Mouse (Mus musculus) small intestine, adult 2 months (tissue): ENCODE data around the gene Klk11. TPM values are rescaled to one million over a fixed set of nuclear protein-coding genes. Genes with fewer than 3 reads are reported as not detected.

ENCODE experiments used
- H3K27ac ChIP-seq: fragments of 200-500 bp; 2 replicates; pipeline ENCODE4 v1.5.1; 2012; ENCODE audit warnings: low read depth, low read length, control low read depth, inconsistent platforms; ENCODE audit not compliant: insufficient read depth
- H3K27me3 ChIP-seq: fragments of 200-500 bp; 2 replicates; pipeline ENCODE4 v1.6.1; 2012; ENCODE audit warnings: mild to moderate bottlenecking, moderate library complexity, low read length, inconsistent platforms; ENCODE audit not compliant: control insufficient read depth, insufficient read depth
- H3K36me3 ChIP-seq: fragments of 200-500 bp; 2 replicates; pipeline ENCODE4 v1.6.1; 2012; ENCODE audit warnings: mild to moderate bottlenecking, low read length, control low read depth, inconsistent platforms; ENCODE audit not compliant: control insufficient read depth, insufficient read depth
- H3K4me1 ChIP-seq: fragments of 200-500 bp; 2 replicates; pipeline ENCODE4 v1.6.1; 2012; ENCODE audit warnings: low read length, inconsistent platforms, mixed read lengths; ENCODE audit not compliant: control insufficient read depth, insufficient read depth, insufficient read length
- H3K4me3 ChIP-seq: fragments of 200-500 bp; 2 replicates; pipeline ENCODE4 v1.5.1; 2012; ENCODE audit warnings: low read depth, mild to moderate bottlenecking, control low read depth, inconsistent platforms, low read length, moderate library complexity
- CTCF ChIP-seq: fragments of 200-500 bp; IDR thresholded peaks from 2 replicates; pipeline ENCODE4 v1.5.1; 2012; ENCODE audit warnings: low read depth, mild to moderate bottlenecking, control low read depth, inconsistent platforms, low read length, moderate library complexity, mixed read lengths; ENCODE audit not compliant: insufficient replicate concordance, insufficient read length; ENCODE audit errors: extremely low read depth
- POLR2A ChIP-seq: fragments of 200-500 bp; IDR thresholded peaks from 2 replicates; pipeline ENCODE4 v1.6.1; 2012; ENCODE audit warnings: low read depth, mild to moderate bottlenecking, control low read depth, inconsistent platforms, low read length, moderate library complexity
- WGBS: fragments of 180-500 bp; shearing (Covaris S2); methylation state at CpG from one replicate; pipeline ENCODE4 v1.1.7; 2018; 5-methylcytosine and 5-hydroxymethylcytosine counted together
- polyA plus RNA-seq: library from polyadenylated mRNA; depleted of rRNA; stranded (reverse); fragments of >200 nt; gene quantifications from 2 replicates; pipeline ENCODE4 v1.2.3, GENCODE M21; 2012

Klk11 gene
- polyA plus RNA-seq, 1 experiment = not detected

DNA sequence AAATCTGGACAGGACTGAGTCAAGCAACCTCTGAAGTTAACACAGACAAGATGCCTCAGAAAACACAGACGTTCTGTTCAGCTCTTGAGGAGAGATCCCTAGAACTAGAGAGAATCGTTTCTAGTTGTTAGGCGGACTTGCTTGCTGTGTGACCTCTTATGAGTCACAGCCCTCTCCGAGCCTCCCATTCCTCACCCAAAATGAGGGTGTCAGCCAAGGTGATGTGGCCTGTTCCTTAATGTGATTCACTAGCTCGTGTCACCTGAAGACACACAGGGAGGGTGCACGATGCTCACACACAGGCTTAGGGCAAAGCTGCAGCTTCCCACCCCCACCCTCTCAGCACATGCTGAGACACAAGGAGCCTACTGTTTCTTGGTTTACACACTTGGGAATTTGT, 5.8 kb downstream of the Klk11 start:
- Histone ChIP-seq H3K4me1 (0 out of 2 replicates have a peak, but pooled peaks cover 2% of the 10 kb centered on the region), H3K27ac (no peak overlapping the region), H3K27me3 (no peaks in the 10 kb centered on the region), H3K4me3 (no peak overlapping the region), H3K36me3 (no peaks in the 10 kb centered on the region)
- 42% methylated on average over 6 of the region's 6 CpGs for WGBS
- no peak for TF ChIP-seq POLR2A
- no peak for TF ChIP-seq CTCF

DNA sequence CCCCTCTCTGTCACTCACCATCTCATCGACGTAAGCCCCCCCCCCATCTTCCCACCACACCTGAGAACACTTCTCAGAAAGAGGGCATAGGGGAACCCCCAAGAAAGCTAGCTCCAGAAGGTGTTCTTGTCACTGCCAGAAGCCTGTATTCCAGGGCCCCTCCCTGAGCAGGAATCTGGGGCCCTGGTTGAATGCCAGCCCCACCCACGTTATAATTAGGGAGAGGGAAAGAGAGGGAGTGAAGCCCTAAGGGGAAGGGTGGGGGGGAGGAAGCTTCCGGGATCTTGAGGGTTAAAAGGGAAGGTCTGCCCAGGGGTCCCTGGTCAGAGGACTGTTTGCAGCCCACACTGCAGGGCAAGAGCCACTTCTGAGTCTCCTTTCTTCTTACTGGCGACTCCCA, 6.3 kb downstream of the Klk11 start, which contains the start of gene Klk10:
Gene Klk10 (plus strand): TSS at position 290 of the 400 bp plus-strand sequence.
- Histone ChIP-seq H3K27me3 (no peaks in the 10 kb centered on the region), H3K4me3 (no peak within 1 kb of the TSS), H3K36me3 (no peaks in the 10 kb centered on the region), H3K4me1 (0 out of 2 replicates have a peak, but pooled peaks cover 2% of the 10 kb centered on the region), H3K27ac (no peak within 1 kb of the TSS)
- WGBS = 22% methylated on average over 5 of the region's 5 CpGs
- no peak for TF ChIP-seq POLR2A
- TF ChIP-seq CTCF = no peak

DNA sequence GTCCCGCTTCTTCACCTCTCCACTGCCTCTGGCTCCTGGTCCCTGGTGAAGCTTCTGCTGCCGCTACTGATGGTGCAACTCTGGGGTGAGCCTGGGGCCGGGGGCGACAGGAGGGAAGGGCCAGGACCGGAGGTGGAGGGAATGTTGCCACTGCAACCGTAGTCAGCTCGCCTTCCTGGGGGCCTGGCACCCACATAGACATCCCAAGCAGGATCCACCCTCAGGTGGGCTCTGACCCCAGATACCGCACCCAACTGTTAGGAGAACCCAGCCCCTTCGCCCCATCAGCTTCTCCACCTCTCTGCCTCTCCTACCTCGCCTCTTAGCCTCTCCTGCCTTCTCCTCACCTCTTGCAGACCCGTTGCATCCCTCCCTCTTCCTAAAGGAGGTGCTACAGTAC, 7.1 kb downstream of the Klk11 start:
- H3K36me3 ChIP-seq = no peaks in the 10 kb centered on the region
- 0 out of 2 replicates have a peak, but pooled peaks cover 2% of the 10 kb centered on the region for H3K4me1 ChIP-seq
- H3K4me3 ChIP-seq = no peak overlapping the region
- H3K27ac ChIP-seq = no peak overlapping the region
- no peak for TF ChIP-seq POLR2A
- no peak for TF ChIP-seq CTCF
- WGBS = 89% methylated on average over 11 of the region's 11 CpGs
- no peaks in the 10 kb centered on the region for H3K27me3 ChIP-seq

DNA sequence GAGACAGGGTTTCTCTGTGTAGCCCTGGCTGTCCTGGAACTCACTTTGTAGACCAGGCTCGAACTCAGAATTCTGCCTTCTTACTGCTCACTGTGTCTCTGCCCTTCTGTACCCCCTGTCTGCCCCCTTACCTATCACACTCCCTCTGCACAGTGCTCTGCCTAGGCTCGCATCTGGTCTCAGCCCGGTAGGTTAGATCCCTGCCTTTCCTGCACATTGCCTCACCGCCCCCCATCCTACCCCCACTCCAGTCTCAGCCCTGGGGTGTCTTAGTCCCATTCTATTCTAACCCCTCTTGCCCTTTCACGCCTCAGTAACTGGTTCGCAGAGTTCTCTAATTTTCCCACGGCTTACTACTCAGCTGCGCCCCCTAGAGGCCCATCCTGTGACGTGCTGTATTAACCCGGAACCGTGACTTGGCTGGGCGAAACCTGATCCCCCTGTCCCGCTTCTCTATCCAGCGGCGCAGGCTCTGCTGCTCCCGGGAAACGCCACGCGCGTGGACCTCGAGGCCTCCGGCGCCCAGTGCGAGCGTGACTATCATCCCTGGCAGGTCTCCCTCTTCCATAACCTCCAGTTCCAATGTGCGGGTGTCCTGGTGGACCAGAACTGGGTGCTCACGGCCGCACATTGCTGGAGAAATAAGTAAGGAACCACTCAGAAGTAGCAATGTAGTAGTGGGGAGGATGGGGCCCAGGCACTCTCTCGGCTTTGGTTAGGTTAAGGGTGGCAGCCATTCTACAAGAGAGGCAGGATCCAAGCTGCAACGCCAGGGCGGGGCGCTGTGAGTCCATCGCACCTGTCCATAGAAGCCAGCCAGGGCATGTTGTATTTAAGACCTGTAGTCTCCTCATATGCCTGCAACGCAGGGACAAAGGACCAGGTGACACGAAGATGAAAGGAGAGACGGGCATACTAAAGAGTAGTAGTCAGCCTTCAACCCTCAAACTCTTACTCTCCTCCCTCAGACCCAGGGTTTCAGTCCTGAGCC, 8.2 kb downstream of the Klk11 start:
- 0 out of 2 replicates have a peak, but pooled peaks cover 2% of the 10 kb centered on the region for H3K4me1 ChIP-seq
- peak overlapping the region; percentile 46 for H3K4me3 ChIP-seq
- H3K36me3 ChIP-seq = no peaks in the 10 kb centered on the region
- WGBS = 10% methylated on average over 36 of the region's 36 CpGs
- TF ChIP-seq POLR2A (no peak), CTCF (peak; percentile 81; the same call in 1 of the 2 replicates)
- H3K27me3 ChIP-seq = no peaks in the 10 kb centered on the region
- H3K27ac ChIP-seq = no peak overlapping the region

DNA sequence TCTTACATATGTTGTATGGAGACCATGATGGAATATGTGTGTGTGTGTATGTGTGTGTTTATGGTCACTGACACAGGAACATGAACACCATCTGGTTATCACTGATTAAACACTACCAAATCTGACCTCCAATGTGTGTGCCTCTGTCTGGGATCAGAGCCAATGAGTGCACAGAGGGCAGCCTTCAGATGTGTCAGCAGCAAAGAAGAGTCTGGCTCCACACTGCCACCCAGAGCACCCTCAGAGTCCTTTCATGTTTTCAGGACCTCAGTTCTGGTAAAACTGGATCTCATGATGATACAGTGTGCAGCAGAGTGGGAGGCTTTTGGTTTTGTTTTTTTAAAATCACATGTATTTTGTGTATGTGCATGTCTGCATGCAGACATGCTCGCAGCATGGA, 10.9 kb downstream of the Klk11 start:
- Histone ChIP-seq H3K4me3 (no peak overlapping the region), H3K36me3 (no peaks in the 10 kb centered on the region), H3K27me3 (no peaks in the 10 kb centered on the region), H3K4me1 (0 out of 2 replicates have a peak, but pooled peaks cover 2% of the 10 kb centered on the region), H3K27ac (no peak overlapping the region)
- WGBS = 68% methylated on average over 1 of the region's 1 CpGs
- TF ChIP-seq CTCF (no peak), POLR2A (no peak)

DNA sequence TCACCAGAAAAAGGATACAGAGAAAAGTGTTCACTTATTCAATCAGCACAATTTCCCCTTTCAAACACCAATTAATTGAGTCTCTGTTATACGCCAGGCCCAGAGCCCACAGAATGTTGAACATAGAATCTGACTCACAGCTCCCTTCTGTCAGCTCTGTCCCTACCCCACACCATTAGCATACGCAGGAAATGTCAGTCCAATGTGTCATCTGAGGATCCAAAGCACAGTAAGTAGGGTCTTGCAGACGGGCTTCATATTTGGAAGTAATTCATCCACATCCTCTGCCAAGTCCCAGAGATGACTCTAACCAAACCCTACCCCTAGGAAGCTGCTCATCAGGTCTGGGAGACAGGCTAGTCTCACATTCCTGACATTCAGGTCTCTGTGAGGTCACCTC, 13.7 kb downstream of the Klk11 start:
- no peak overlapping the region for H3K27ac ChIP-seq
- no peak for TF ChIP-seq CTCF
- TF ChIP-seq POLR2A = no peak
- H3K27me3 ChIP-seq = no peaks in the 10 kb centered on the region
- H3K4me1 ChIP-seq = no peaks in the 10 kb centered on the region
- WGBS = 81% methylated on average over 3 of the region's 3 CpGs
- H3K36me3 ChIP-seq = no peaks in the 10 kb centered on the region
- no peak overlapping the region for H3K4me3 ChIP-seq

DNA sequence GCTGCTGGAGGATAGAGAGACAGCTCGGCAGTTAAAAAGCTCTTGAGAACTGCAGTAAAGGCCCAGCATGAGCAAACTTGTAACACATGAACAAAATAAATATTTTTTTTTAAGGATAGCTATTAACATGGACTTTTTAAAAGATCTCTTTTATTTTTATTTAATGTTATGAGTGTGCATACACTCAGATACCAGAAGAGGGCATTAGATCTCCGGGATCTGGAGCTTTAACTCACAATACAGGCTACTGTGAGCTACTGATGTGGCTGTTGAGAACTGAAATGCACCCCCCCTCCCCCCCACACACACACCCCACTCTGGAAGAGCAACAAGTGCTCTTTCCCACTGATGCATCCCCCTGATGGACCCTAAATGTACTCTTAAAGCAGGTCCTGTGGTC, 14.9 kb downstream of the Klk11 start:
- TF ChIP-seq POLR2A = no peak
- TF ChIP-seq CTCF = no peak
- Histone ChIP-seq H3K4me3 (no peak overlapping the region), H3K36me3 (no peaks in the 10 kb centered on the region), H3K4me1 (no peaks in the 10 kb centered on the region), H3K27me3 (no peaks in the 10 kb centered on the region), H3K27ac (no peak overlapping the region)
- 50% methylated on average over 2 of the region's 2 CpGs for WGBS
